Mouse (Mus musculus): ENCODE measurements at regions not wholly inside any gene's neighbourhood (a gene's known extent, or its start where the extent isn't known, plus 50 kb on each side); places are given as distances from the start of the nearest gene placed in this dataset.

GRCm38 (mm10) chr2:34038982-34039381 lies 151.2 kb upstream of the Mvb12b start:
- TF ChIP-seq CTCF (IDR thresholded peaks at IDR 0.05; ENCODE audit: low read depth), result no peak
- no peak for TF ChIP-seq EP300 (IDR thresholded peaks at IDR 0.05; ENCODE audit: low read depth)
- Histone ChIP-seq H3K4me3 (ENCODE audit: low read depth, low read length) (no peak overlapping the region), H3K27me3 (ENCODE audit: control insufficient read depth, insufficient read depth, low read length) (no peaks in the 10 kb centered on the region), H3K9ac (replicated peaks; ENCODE audit: low read depth, low read length) (no peak overlapping the region), H3K36me3 (replicated peaks; ENCODE audit: control insufficient read depth, insufficient read depth, low read length) (no peaks in the 10 kb centered on the region), H3K27ac (ENCODE audit: low read depth) (no peak overlapping the region), H3K4me2 (ENCODE audit: low read depth, low read length) (no peak overlapping the region), H3K4me1 (ENCODE audit: control insufficient read depth, insufficient read depth) (no peaks in the 10 kb centered on the region), H3K9me3 (replicated peaks; ENCODE audit: control insufficient read depth, low read length) (no peaks in the 10 kb centered on the region)
- 68% methylated on average over 8 of the region's 8 CpGs for WGBS
- ATAC-seq (ENCODE audit: insufficient read depth, low read depth), result no peak
- no peak for DNase-seq (ENCODE audit: low spot score)

DNA sequence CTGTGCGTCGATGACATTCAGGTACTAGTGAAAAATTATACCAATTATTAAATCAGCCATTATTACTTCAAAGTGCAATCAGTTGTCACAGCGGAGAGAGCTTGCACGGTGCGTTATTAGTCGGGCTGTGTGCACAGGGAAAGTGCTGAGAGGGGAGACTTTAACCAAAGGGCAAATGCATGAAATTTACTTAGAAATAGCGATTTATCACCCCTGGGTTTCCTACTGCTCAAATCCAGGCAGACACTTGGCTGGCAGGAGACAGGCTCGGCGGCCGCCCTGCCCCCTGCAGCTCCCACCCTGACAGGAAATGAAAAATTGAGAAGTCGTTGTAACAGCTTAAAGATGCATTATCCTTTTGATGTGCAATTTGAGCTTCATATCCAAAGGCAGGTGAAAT lies 145.5 kb upstream of the Mvb12b start:
- DNase-seq (ENCODE audit: low spot score) (no peak), ATAC-seq (ENCODE audit: insufficient read depth, low read depth) (no peak)
- H3K36me3 ChIP-seq (replicated peaks; ENCODE audit: control insufficient read depth, insufficient read depth, low read length), result no peaks in the 10 kb centered on the region
- no peak overlapping the region for H3K9ac ChIP-seq (replicated peaks; ENCODE audit: low read depth, low read length)
- TF ChIP-seq CTCF (IDR thresholded peaks at IDR 0.05; ENCODE audit: low read depth), result no peak
- TF ChIP-seq EP300 (IDR thresholded peaks at IDR 0.05; ENCODE audit: low read depth), result no peak
- H3K4me3 ChIP-seq (ENCODE audit: low read depth, low read length), result no peak overlapping the region
- peaks cover 9% of the 10 kb centered on the region; the same call in 1 of the 2 replicates for H3K4me1 ChIP-seq (ENCODE audit: control insufficient read depth, insufficient read depth)
- no peaks in the 10 kb centered on the region for H3K27me3 ChIP-seq (ENCODE audit: control insufficient read depth, insufficient read depth, low read length)
- WGBS, result 53% methylated on average over 11 of the region's 11 CpGs
- no peaks in the 10 kb centered on the region for H3K9me3 ChIP-seq (replicated peaks; ENCODE audit: control insufficient read depth, low read length)
- H3K4me2 ChIP-seq (ENCODE audit: low read depth, low read length), result no peak overlapping the region
- no peak overlapping the region for H3K27ac ChIP-seq (ENCODE audit: low read depth)

DNA sequence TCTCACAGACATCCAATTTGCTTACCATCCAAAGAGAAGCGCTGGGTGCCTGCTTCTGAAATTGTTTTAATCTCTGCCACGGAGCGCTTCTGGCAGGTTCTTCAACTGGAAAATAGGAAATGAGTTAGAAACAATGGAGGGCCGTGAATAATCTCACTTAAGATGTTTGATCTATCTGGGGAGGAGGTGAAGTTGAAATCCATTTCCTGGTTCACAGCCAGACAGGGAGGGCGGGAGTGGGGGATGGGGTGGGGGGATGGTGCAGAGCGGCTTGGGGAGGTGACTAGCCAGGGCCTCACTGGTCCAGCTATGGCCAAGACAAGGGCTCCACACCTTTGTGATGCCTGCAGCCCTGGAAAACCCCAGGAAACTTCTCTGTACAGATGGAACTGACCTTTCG lies 143.7 kb upstream of the Mvb12b start:
- ATAC-seq (ENCODE audit: insufficient read depth, low read depth) (no peak), DNase-seq (ENCODE audit: low spot score) (no peak)
- Histone ChIP-seq H3K4me2 (ENCODE audit: low read depth, low read length) (no peak overlapping the region), H3K27me3 (ENCODE audit: control insufficient read depth, insufficient read depth, low read length) (no peaks in the 10 kb centered on the region), H3K36me3 (replicated peaks; ENCODE audit: control insufficient read depth, insufficient read depth, low read length) (no peaks in the 10 kb centered on the region), H3K9me3 (replicated peaks; ENCODE audit: control insufficient read depth, low read length) (no peaks in the 10 kb centered on the region), H3K9ac (replicated peaks; ENCODE audit: low read depth, low read length) (no peak overlapping the region), H3K4me3 (ENCODE audit: low read depth, low read length) (no peak overlapping the region), H3K4me1 (ENCODE audit: control insufficient read depth, insufficient read depth) (peaks cover 9% of the 10 kb centered on the region; the same call in 1 of the 2 replicates), H3K27ac (ENCODE audit: low read depth) (no peak overlapping the region)
- TF ChIP-seq EP300 (IDR thresholded peaks at IDR 0.05; ENCODE audit: low read depth) (no peak), CTCF (IDR thresholded peaks at IDR 0.05; ENCODE audit: low read depth) (no peak)
- WGBS, result 26% methylated on average over 7 of the region's 7 CpGs

GRCm38 (mm10) chr2:34031001-34031412 lies 143.3 kb upstream of the Mvb12b start:
- ATAC-seq (ENCODE audit: insufficient read depth, low read depth) (no peak), DNase-seq (ENCODE audit: low spot score) (no peak)
- Histone ChIP-seq H3K27me3 (ENCODE audit: control insufficient read depth, insufficient read depth, low read length) (no peaks in the 10 kb centered on the region), H3K9me3 (replicated peaks; ENCODE audit: control insufficient read depth, low read length) (no peaks in the 10 kb centered on the region), H3K4me3 (ENCODE audit: low read depth, low read length) (no peak overlapping the region), H3K4me2 (ENCODE audit: low read depth, low read length) (no peak overlapping the region), H3K36me3 (replicated peaks; ENCODE audit: control insufficient read depth, insufficient read depth, low read length) (no peaks in the 10 kb centered on the region), H3K4me1 (ENCODE audit: control insufficient read depth, insufficient read depth) (peaks cover 9% of the 10 kb centered on the region; the same call in 1 of the 2 replicates), H3K27ac (ENCODE audit: low read depth) (no peak overlapping the region), H3K9ac (replicated peaks; ENCODE audit: low read depth, low read length) (no peak overlapping the region)
- WGBS, result 9% methylated on average over 11 of the region's 11 CpGs
- TF ChIP-seq CTCF (IDR thresholded peaks at IDR 0.05; ENCODE audit: low read depth) (no peak), EP300 (IDR thresholded peaks at IDR 0.05; ENCODE audit: low read depth) (no peak)

GRCm38 (mm10) chr2:34027445-34027844 lies 139.7 kb upstream of the Mvb12b start:
- Histone ChIP-seq H3K4me3 (ENCODE audit: low read depth, low read length) (no peak overlapping the region), H3K4me1 (ENCODE audit: control insufficient read depth, insufficient read depth) (peaks cover 9% of the 10 kb centered on the region; the same call in 1 of the 2 replicates), H3K36me3 (replicated peaks; ENCODE audit: control insufficient read depth, insufficient read depth, low read length) (no peaks in the 10 kb centered on the region), H3K9me3 (replicated peaks; ENCODE audit: control insufficient read depth, low read length) (no peaks in the 10 kb centered on the region), H3K27ac (ENCODE audit: low read depth) (no peak overlapping the region), H3K4me2 (ENCODE audit: low read depth, low read length) (no peak overlapping the region), H3K9ac (replicated peaks; ENCODE audit: low read depth, low read length) (no peak overlapping the region), H3K27me3 (ENCODE audit: control insufficient read depth, insufficient read depth, low read length) (no peaks in the 10 kb centered on the region)
- DNase-seq (ENCODE audit: low spot score), result no peak
- 22% methylated on average over 9 of the region's 9 CpGs for WGBS
- no peak for ATAC-seq (ENCODE audit: insufficient read depth, low read depth)
- TF ChIP-seq EP300 (IDR thresholded peaks at IDR 0.05; ENCODE audit: low read depth), result no peak

DNA sequence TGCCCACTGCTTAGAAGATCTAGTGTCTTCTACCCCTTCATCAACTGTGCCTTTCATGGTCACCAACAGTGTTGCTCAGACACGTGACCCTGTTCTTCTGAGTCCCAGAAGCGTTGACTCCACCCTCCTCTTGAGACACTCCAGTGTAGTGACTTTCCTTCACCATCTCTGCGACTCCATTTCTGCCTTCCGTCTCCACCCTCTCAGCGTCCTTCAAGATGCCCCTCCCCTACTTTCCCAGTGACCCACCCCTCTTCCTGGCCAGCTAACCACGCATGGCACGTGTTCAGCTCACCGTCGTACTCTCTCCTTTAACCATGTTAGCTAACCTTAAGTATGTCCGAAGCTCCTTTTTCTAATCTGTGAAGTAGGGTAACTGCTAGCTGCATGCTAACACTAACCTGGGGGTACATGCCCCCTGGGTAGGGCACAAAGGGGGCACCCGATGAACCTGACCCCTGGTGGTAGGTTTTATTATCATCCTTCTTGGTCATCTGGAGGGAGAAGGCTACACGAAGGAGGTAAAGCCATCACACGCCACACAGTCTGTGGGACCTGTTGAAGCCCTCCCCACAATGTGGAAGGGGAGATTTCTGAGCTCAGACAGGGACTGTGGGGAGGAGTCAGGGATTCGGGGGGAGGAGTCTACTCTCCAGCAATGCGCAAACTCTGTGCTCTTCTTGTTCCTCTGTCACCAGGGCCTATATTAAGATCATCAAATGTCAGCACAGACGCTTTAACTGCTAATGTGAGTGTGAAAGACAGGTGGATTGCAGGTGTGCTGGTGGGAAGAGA lies 139.0 kb upstream of the Mvb12b start:
- H3K27me3 ChIP-seq (ENCODE audit: control insufficient read depth, insufficient read depth, low read length), result no peaks in the 10 kb centered on the region
- no peak overlapping the region for H3K9ac ChIP-seq (replicated peaks; ENCODE audit: low read depth, low read length)
- no peak for TF ChIP-seq EP300 (IDR thresholded peaks at IDR 0.05; ENCODE audit: low read depth)
- no peak for TF ChIP-seq CTCF (IDR thresholded peaks at IDR 0.05; ENCODE audit: low read depth)
- ATAC-seq (ENCODE audit: insufficient read depth, low read depth) (no peak), DNase-seq (ENCODE audit: low spot score) (no peak)
- no peak overlapping the region for H3K4me3 ChIP-seq (ENCODE audit: low read depth, low read length)
- no peak overlapping the region for H3K27ac ChIP-seq (ENCODE audit: low read depth)
- H3K9me3 ChIP-seq (replicated peaks; ENCODE audit: control insufficient read depth, low read length), result no peaks in the 10 kb centered on the region
- no peak overlapping the region for H3K4me2 ChIP-seq (ENCODE audit: low read depth, low read length)
- H3K36me3 ChIP-seq (replicated peaks; ENCODE audit: control insufficient read depth, insufficient read depth, low read length), result no peaks in the 10 kb centered on the region
- H3K4me1 ChIP-seq (ENCODE audit: control insufficient read depth, insufficient read depth), result peaks cover 9% of the 10 kb centered on the region; the same call in 1 of the 2 replicates
- WGBS, result 68% methylated on average over 16 of the region's 16 CpGs

Measured in heart, postnatal 0 days (tissue).